Mouse (Mus musculus) liver, embryonic 14.5 days (tissue): ENCODE measurements at regions not wholly inside any gene's neighbourhood (a gene's known extent, or its start where the extent isn't known, plus 50 kb on each side); places are given as distances from the start of the nearest gene placed in this dataset.

Source experiments
- CTCF ChIP-seq: IDR thresholded peaks from 2 replicates; pipeline ENCODE4 v1.5.1; 2016; ENCODE audit warnings: antibody characterized with exemption, low read depth, control low read depth
- EP300 ChIP-seq: IDR thresholded peaks from 2 replicates; pipeline ENCODE4 v1.6.1; 2016; ENCODE audit warnings: antibody characterized with exemption, low read depth

- TF ChIP-seq CTCF = no peak
- no peak for TF ChIP-seq EP300
Measured at GRCm38 (mm10) chr5:58738041-58738440, 1020.3 kb downstream of the Pcdh7 start.
